Mouse (Mus musculus) liver, postnatal 0 days (tissue): ENCODE measurements at regions not wholly inside any gene's neighbourhood (a gene's known extent, or its start where the extent isn't known, plus 50 kb on each side); places are given as distances from the start of the nearest gene placed in this dataset.

Experiments used
- ATAC-seq: fragments of 200-750 bp; cut with Nextera tagmentation; 2 replicates; pipeline ENCODE4 v1.8.0; 2017; ENCODE audit warnings: mild to moderate bottlenecking, moderate library complexity
- DNase-seq: peaks from one replicate; pipeline ENCODE4 v3.0.0-alpha.2; 2016
- H3K27ac ChIP-seq: fragments of 300-500 bp; sonication (generic); 2 replicates; pipeline ENCODE4 v1.5.1; 2014; ENCODE audit warnings: antibody characterized with exemption, moderate library complexity, mild to moderate bottlenecking, low read depth
- H3K27me3 ChIP-seq: fragments of 300-500 bp; sonication (generic); 2 replicates; pipeline ENCODE4 v1.6.1; 2014; ENCODE audit warnings: low read length, control low read depth, mixed read lengths; ENCODE audit not compliant: insufficient read depth
- H3K36me3 ChIP-seq: fragments of 300-500 bp; sonication (generic); replicated peaks from 2 replicates; pipeline ENCODE4 v1.6.1; 2014; ENCODE audit warnings: mild to moderate bottlenecking, control low read depth, low read length, moderate library complexity, mixed read lengths; ENCODE audit not compliant: insufficient read depth
- H3K4me1 ChIP-seq: fragments of 300-500 bp; sonication (generic); 2 replicates; pipeline ENCODE4 v1.6.1; 2014; ENCODE audit warnings: antibody characterized with exemption, mild to moderate bottlenecking, control low read depth; ENCODE audit not compliant: insufficient read depth
- H3K4me2 ChIP-seq: fragments of 300-500 bp; sonication (generic); 2 replicates; pipeline ENCODE4 v1.6.1; 2014; ENCODE audit warnings: low read depth, mild to moderate bottlenecking, low read length, moderate library complexity, mixed read lengths
- H3K4me3 ChIP-seq: fragments of 300-500 bp; sonication (generic); 2 replicates; pipeline ENCODE4 v1.5.1; 2014; ENCODE audit warnings: low read depth, low read length
- H3K9ac ChIP-seq: fragments of 300-500 bp; sonication (generic); replicated peaks from 2 replicates; pipeline ENCODE4 v1.6.1; 2014; ENCODE audit warnings: mild to moderate bottlenecking, moderate library complexity
- H3K9me3 ChIP-seq: fragments of 300-500 bp; sonication (generic); 2 replicates; pipeline ENCODE4 v1.6.1; 2016; ENCODE audit warnings: mild to moderate bottlenecking, control low read depth, low read length, mixed read lengths
- CTCF ChIP-seq: sonication (generic); IDR thresholded peaks from 2 replicates; pipeline ENCODE4 v1.5.1; 2016; ENCODE audit warnings: antibody characterized with exemption, low read depth
- EP300 ChIP-seq: IDR thresholded peaks from 2 replicates; pipeline ENCODE4 v1.6.1; 2016; ENCODE audit warnings: antibody characterized with exemption, low read depth, mild to moderate bottlenecking
- WGBS: fragments of 180-500 bp; shearing (Covaris S2); extraction: QIAGEN DNeasy Blood & Tissue Kit; methylation state at CpG from one replicate; pipeline ENCODE4 v1.1.7; 2014; ENCODE audit not compliant: insufficient replicate concordance; 5-methylcytosine and 5-hydroxymethylcytosine counted together

GRCm38 (mm10) chr2:173427888-173428450 is 94.4 kb upstream of the 1700021F07Rik start:
- Histone ChIP-seq H3K4me3 (no peak overlapping the region), H3K9ac (no peak overlapping the region), H3K4me1 (no peaks in the 10 kb centered on the region), H3K36me3 (no peaks in the 10 kb centered on the region), H3K27ac (no peak overlapping the region), H3K27me3 (no peaks in the 10 kb centered on the region), H3K4me2 (no peak overlapping the region), H3K9me3 (no peaks in the 10 kb centered on the region)
- WGBS: 84% methylated on average over 10 of the region's 10 CpGs
- TF ChIP-seq CTCF (no peak), EP300 (no peak)
- DNase-seq (no peak), ATAC-seq (no peak)

DNA sequence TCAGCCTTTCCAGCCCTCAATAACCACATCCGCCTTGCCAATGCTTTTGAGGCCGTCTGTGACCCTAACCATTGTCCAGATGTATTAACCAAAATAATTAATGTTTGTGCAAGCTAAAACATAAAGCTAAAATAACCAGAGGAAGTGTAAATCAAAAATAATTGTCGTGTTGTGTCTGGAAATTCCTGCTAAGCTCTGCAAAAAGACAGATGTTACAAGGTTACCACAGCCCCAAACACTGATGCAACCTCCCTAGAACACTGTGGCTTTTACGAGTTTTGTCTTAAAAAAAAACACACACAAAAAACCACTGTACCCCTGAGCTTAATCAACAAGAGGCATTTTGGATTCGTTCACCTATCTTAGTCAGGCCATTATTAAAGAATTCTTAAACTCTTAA is 90.5 kb upstream of the 1700021F07Rik start:
- no peaks in the 10 kb centered on the region for H3K36me3 ChIP-seq
- 54% methylated on average over 5 of the region's 5 CpGs for WGBS
- TF ChIP-seq CTCF (no peak), EP300 (no peak)
- H3K9ac ChIP-seq: no peak overlapping the region
- H3K27ac ChIP-seq: no peak overlapping the region
- no peaks in the 10 kb centered on the region for H3K9me3 ChIP-seq
- no peaks in the 10 kb centered on the region for H3K27me3 ChIP-seq
- ATAC-seq (no peak), DNase-seq (no peak)
- no peak overlapping the region for H3K4me2 ChIP-seq
- no peak overlapping the region for H3K4me3 ChIP-seq
- 0 out of 2 replicates have a peak, but pooled peaks cover 2% of the 10 kb centered on the region for H3K4me1 ChIP-seq

DNA sequence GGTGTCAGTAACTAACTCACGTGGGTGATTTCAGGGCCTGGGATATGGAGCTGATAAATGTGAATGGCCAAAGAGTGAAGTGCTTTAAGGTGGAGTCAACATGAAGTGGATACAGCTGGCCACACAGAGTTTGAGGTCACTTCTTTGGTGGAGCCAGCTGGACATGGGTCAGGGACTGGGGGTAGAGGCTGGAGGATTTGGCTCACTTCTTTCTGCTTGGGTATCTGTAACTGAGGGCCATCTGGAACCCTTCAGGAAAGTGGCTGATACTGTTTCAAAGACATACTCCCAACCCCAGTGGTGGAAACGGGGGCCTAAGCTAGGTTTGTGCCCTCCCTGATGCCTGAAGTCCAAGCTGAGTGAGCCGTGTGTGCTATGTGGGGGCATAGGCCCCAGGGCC is 90.1 kb upstream of the 1700021F07Rik start:
- no peak overlapping the region for H3K9ac ChIP-seq
- no peaks in the 10 kb centered on the region for H3K9me3 ChIP-seq
- no peak for DNase-seq
- no peak for ATAC-seq
- WGBS: 65% methylated on average over 3 of the region's 3 CpGs
- no peak overlapping the region for H3K4me3 ChIP-seq
- H3K36me3 ChIP-seq: no peaks in the 10 kb centered on the region
- no peaks in the 10 kb centered on the region for H3K27me3 ChIP-seq
- TF ChIP-seq CTCF (no peak), EP300 (no peak)
- no peak overlapping the region for H3K4me2 ChIP-seq
- H3K4me1 ChIP-seq: 0 out of 2 replicates have a peak, but pooled peaks cover 2% of the 10 kb centered on the region
- H3K27ac ChIP-seq: no peak overlapping the region

DNA sequence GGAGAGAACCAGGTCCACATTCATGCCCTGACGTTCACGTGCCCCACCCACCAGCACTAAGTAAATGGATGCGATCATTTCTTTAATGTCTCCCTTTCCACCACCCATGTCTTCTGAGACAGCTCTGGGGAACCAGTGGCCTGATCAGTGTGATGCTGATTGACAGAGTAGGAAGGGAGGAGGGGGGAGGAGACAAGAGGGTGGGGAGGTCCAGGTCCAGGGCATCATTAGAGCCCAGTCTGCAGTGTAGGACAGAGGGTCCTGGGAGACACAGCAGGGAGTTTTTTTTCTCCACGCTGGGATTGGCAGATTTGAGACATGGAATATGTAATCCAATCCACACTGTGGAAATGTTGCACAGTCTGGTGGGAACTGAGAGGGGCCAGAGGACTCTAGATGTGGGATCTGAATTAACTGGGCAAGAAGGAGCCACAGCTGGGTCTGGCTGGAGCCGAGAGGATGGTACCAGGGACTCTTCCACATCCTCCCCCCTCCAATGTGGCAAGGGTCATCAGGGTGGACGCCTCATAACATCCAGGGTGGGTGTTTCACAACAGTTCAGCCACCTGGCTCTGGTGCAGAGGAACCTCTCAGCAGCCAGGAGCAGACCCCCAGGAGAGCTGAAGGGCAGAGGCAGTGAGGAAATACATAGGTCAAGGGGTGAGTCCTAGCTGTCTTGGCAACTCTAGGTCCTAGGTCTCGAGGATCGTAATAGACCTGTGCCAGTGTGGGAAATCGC is 89.3 kb upstream of the 1700021F07Rik start:
- Histone ChIP-seq H3K27me3 (no peaks in the 10 kb centered on the region), H3K9ac (no peak overlapping the region), H3K9me3 (no peaks in the 10 kb centered on the region), H3K36me3 (no peaks in the 10 kb centered on the region), H3K4me2 (no peak overlapping the region), H3K4me3 (no peak overlapping the region), H3K27ac (no peak overlapping the region), H3K4me1 (0 out of 2 replicates have a peak, but pooled peaks cover 2% of the 10 kb centered on the region)
- 78% methylated on average over 9 of the region's 9 CpGs for WGBS
- ATAC-seq (no peak), DNase-seq (no peak)
- TF ChIP-seq CTCF: no peak
- TF ChIP-seq EP300: no peak

DNA sequence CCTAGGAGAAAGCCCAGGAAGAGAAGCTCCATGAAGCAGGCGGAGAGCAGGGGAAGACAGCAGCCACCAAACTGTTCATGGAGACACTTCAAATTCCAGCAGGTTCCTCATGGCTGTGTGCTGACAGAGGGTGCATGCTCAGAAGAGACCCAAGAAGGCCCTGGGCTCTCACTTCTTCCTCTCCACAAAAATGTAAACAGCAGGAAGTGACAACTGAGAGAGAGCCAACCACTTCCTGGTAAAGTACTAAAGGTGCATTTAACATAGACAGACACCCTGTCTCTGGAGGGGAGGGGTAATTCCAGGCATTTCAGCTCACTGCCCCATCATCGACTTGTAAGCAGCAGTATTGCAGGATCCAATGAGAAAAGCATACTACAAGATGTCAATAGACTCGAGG is 85.8 kb upstream of the 1700021F07Rik start:
- Histone ChIP-seq H3K36me3 (no peaks in the 10 kb centered on the region), H3K9me3 (no peaks in the 10 kb centered on the region), H3K9ac (no peak overlapping the region), H3K4me2 (no peak overlapping the region), H3K27me3 (no peaks in the 10 kb centered on the region), H3K27ac (no peak overlapping the region), H3K4me3 (no peak overlapping the region), H3K4me1 (0 out of 2 replicates have a peak, but pooled peaks cover 2% of the 10 kb centered on the region)
- ATAC-seq (no peak), DNase-seq (no peak)
- WGBS: 58% methylated on average over 3 of the region's 3 CpGs
- TF ChIP-seq CTCF (no peak), EP300 (no peak)

GRCm38 (mm10) chr2:173439031-173439430 is 83.4 kb upstream of the 1700021F07Rik start:
- no peak overlapping the region for H3K4me3 ChIP-seq
- H3K9ac ChIP-seq: no peak overlapping the region
- no peaks in the 10 kb centered on the region for H3K36me3 ChIP-seq
- H3K27ac ChIP-seq: no peak overlapping the region
- TF ChIP-seq EP300 (no peak), CTCF (no peak)
- H3K4me1 ChIP-seq: 0 out of 2 replicates have a peak, but pooled peaks cover 2% of the 10 kb centered on the region
- H3K9me3 ChIP-seq: no peaks in the 10 kb centered on the region
- no peak for DNase-seq
- 68% methylated on average over 9 of the region's 9 CpGs for WGBS
- no peak overlapping the region for H3K4me2 ChIP-seq
- H3K27me3 ChIP-seq: no peaks in the 10 kb centered on the region
- ATAC-seq: no peak
